12 mouse cellular contexts compared by ENCODE assay signal in the genomic region with DNA sequence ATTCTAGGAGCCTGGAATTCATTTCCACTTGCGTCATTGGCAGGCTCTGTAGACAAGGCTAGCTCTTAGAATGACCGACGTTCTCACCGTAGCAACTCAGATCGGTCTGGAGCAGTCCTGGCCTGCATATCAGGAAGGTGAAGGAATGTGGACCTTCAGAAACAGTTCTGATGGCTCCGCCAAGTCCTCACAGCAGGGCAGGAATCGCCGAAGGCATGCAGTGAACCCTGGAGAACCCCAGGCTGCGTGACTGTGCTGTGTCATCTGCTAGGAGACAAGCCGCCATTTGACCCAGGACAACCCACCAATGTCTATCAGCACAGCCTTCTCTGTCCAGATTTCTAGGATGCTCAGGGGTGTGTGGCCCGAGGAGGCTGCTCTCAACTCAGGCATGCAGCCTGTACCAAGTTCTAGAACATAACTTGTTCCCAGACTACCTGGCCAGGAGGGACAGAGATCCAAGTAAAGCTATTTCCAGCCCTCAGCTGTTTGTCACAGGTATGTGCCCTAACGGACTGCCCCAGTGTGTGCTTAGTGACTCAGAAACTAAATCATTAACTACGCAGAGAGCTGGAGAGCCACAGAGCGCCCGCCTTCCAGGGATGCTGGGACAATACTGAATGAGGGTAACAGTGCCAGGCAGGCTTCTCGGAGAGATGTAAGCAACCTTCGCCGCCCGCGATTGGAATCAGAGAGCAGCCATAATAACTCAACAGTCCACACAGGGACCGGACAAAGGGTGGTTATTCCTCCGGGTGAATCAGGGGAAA. TPM values are rescaled to one million over a fixed set of nuclear protein-coding genes. Genes with fewer than 3 reads are reported as not detected.
DNase-seq lines count a peak whose midpoint lies in the region; ATAC-seq and TF ChIP-seq lines count a peak whose summit lies in the region.
"Had no signal": no experiment of that assay in that cellular context is flagged by ENCODE, and none has a peak within 500 bp of the region (broad histone marks: within the 10 kb centered on the region; RNA-seq: fewer than 3 reads in every experiment).

No protein-coding gene starts in this region.

- peak overlapping the region; percentile 23; the same call in 1 of the 2 replicates for H3K27ac ChIP-seq in liver, embryonic 11.5 days (ENCODE audit: low read depth, low read length)

- CTCF ChIA-PET in Patski (lab: Charles Lee): interaction anchor here (1.0 to 4.7 kb wide), 4 partner anchors 10 to 52 kb away, joined by 3 to 18 read pairs (median 3); no protein-coding TSS in a partner anchor

- in situ Hi-C loops in Patski (cut with MboI; ENCODE audit: low pct_unique_long_range_greater_than_20kb): loop anchor here (5.0 kb wide), 1 partner anchor 52 kb away; no protein-coding TSS in a partner anchor

- TF ChIP-seq CTCF in Patski (IDR thresholded peaks at IDR 0.05): no peak

- peak overlapping the region; percentile 19; the same call in 1 of the 2 replicates for H3K4me2 ChIP-seq in liver, embryonic 11.5 days

- ATAC-seq in Patski: peak; percentile 85
- peak; percentile 59 for ATAC-seq in liver, embryonic 11.5 days (replicated peaks; ENCODE audit: low FRiP score)

- POLR2A ChIA-PET in Patski (lab: Charles Lee): no interaction called here

- H3K9me3 ChIP-seq in liver, embryonic 11.5 days (ENCODE audit: control insufficient read depth, low read length): no peaks in the 10 kb centered on the region

- no peaks in the 10 kb centered on the region for H3K4me1 ChIP-seq in liver, embryonic 11.5 days (replicated peaks; ENCODE audit: control insufficient read depth, insufficient read depth, low read length)

- H3K4me3 ChIP-seq in liver, embryonic 11.5 days (ENCODE audit: low read depth, low read length): no peak overlapping the region
- H3K4me3 ChIP-seq: erythroblast, embryonic 14.5 days had no signal

- H3K27me3 ChIP-seq in Patski: no peaks in the 10 kb centered on the region
- no peaks in the 10 kb centered on the region for H3K27me3 ChIP-seq in liver, embryonic 11.5 days (replicated peaks; ENCODE audit: control insufficient read depth, insufficient read depth, low read length)

- H3K36me3 ChIP-seq in liver, embryonic 11.5 days (ENCODE audit: control insufficient read depth, insufficient read depth, low read length): no peaks in the 10 kb centered on the region

- DNase-seq in Patski (ENCODE audit: low read depth, low spot score): peak; percentile 49
- peak; percentile 93 for DNase-seq in kidney, adult 11 months
- DNase-seq in liver, embryonic 11.5 days (ENCODE audit: low spot score): no peak
- DNase-seq in lung, postnatal 36 days: peak; percentile 81
- no peak for DNase-seq in thymus, postnatal 4 days
- no peak for DNase-seq in adipocyte (ENCODE audit: low spot score)
- DNase-seq in left cerebral cortex, adult 8-10 months (ENCODE audit: low spot score in 2 of 2): no peak
- DNase-seq: adrenal gland, adult 8-10 months; cerebellum, postnatal 14 days; gastrocnemius, postnatal 25 days; heart, postnatal 36 days had no signal

- no peak overlapping the region for H3K9ac ChIP-seq in liver, embryonic 11.5 days (ENCODE audit: low read depth, low read length)

- WGBS in liver, embryonic 11.5 days: 69% methylated on average over 22 of the region's 22 CpGs

RNA-seq across cellular contexts. Expression of gene Pard6b, which starts 23.8 kb away (rescaled TPM):
- 40.3 TPM for polyA plus RNA-seq in Patski (2021)
- 6.0 and 6.1 TPM in 2 replicates for polyA plus RNA-seq in liver, embryonic 11.5 days (2014; fragmentation: Nextera tagmentation; extraction: Ambion mirVana)
- 1 to 10 TPM; 4.7 to 6.5 (median 5.8) TPM for total RNA-seq in left cerebral cortex, adult 8-10 months (2022)

Comparison
In these comparisons a context has a peak if more than half of its experiments do, and no peak if none do; other contexts are left out.
1. DNase-seq: peak in Patski (single experiment), kidney, adult 11 months (single experiment) and lung, postnatal 36 days (single experiment); none in liver, embryonic 11.5 days (single experiment), thymus, postnatal 4 days (single experiment), adipocyte (single experiment) and left cerebral cortex, adult 8-10 months (0 of 2).